Mouse (Mus musculus) layer of hippocampus, postnatal 14 days (tissue): ENCODE data around the gene Srl. TPM values are rescaled to one million over a fixed set of nuclear protein-coding genes. Genes with fewer than 3 reads are reported as not detected.
A peak's percentile ranks its signal among the peaks of the same experiment; 100 is the strongest.
"Not testable (repeated sequence)": the region's sequence is repeated elsewhere in the genome, so short reads cannot be mapped to it uniquely, and the experiment has no call there.

Source experiments
- DNase-seq, 2 experiments: peaks; one replicate each; pipeline ENCODE4 v3.0.0; 2021 to 2022; ENCODE audit warnings: low spot score in 2 of 2, mixed read lengths in 1 of 2
- total RNA-seq, 2 experiments: library from RNA; stranded (reverse); gene quantifications; 2 replicates each; pipeline ENCODE4 v1.2.3; 2021

Gene Srl
- total RNA-seq, 2 experiments from 2014 or later, result 24.0 to 24.2 TPM

GRCm38 (mm10) chr16:4474882-4475803, 66.5 kb downstream of the Srl start:
- DNase-seq, result peak; percentile 95 to 99

- DNase-seq, result not testable (repeated sequence)
These were observed 67.4 kb downstream of the Srl start for GRCm38 (mm10) chr16:4474040-4474881.

- no peak for DNase-seq
These were observed 68.4 kb downstream of the Srl start for GRCm38 (mm10) chr16:4473231-4473630.

- DNase-seq, result peak; percentile 61 to 86
These were observed 68.9 kb downstream of the Srl start for GRCm38 (mm10) chr16:4472687-4473086.

- no peak for DNase-seq
These were observed 71.8 kb downstream of the Srl start for GRCm38 (mm10) chr16:4469599-4470352.

- DNase-seq, result no peak
These were observed 77.0 kb downstream of the Srl start for GRCm38 (mm10) chr16:4464529-4465089.

GRCm38 (mm10) chr16:4457927-4458326, 83.7 kb downstream of the Srl start:
- DNase-seq, result no peak

- peak; percentile 47 to 71 for DNase-seq
These were observed 85.2 kb downstream of the Srl start for GRCm38 (mm10) chr16:4456391-4456790.

- no peak for DNase-seq
These were observed 85.9 kb downstream of the Srl start for GRCm38 (mm10) chr16:4455693-4456092.

GRCm38 (mm10) chr16:4454563-4454962, 87.1 kb downstream of the Srl start:
- DNase-seq, result no peak

GRCm38 (mm10) chr16:4449418-4449817, 92.2 kb downstream of the Srl start:
- DNase-seq, result no peak

- DNase-seq, result peak in 1 of 2 experiments; percentile 59
These were observed 93.4 kb downstream of the Srl start for GRCm38 (mm10) chr16:4448235-4448634.

GRCm38 (mm10) chr16:4446395-4446794, 95.2 kb downstream of the Srl start:
- no peak for DNase-seq

GRCm38 (mm10) chr16:4444378-4444777, 97.2 kb downstream of the Srl start:
- no peak for DNase-seq

GRCm38 (mm10) chr16:4439302-4440066, 102.1 kb downstream of the Srl start:
- DNase-seq, result no peak

- DNase-seq, result no peak
These were observed 104.9 kb downstream of the Srl start for GRCm38 (mm10) chr16:4436738-4437137.

- no peak for DNase-seq
These were observed 106.2 kb downstream of the Srl start for GRCm38 (mm10) chr16:4435371-4435770.

- DNase-seq, result no peak
These were observed 109.8 kb downstream of the Srl start for GRCm38 (mm10) chr16:4431841-4432240.

GRCm38 (mm10) chr16:4431013-4431412, 110.6 kb downstream of the Srl start:
- DNase-seq, result no peak

GRCm38 (mm10) chr16:4430232-4430631, 111.4 kb downstream of the Srl start:
- DNase-seq, result no peak
